Mouse (Mus musculus): ENCODE results near the gene Ptpn14.

The Ptpn14 gene

GRCm38 (mm10) chr1:189902413-189902812, 174.3 kb downstream of the Ptpn14 start:
- DNase-seq (ENCODE audit: low spot score in 2 of 2): no peak

GRCm38 (mm10) chr1:189903169-189903568, 175.1 kb downstream of the Ptpn14 start:
- DNase-seq (ENCODE audit: low spot score in 2 of 2): no peak

GRCm38 (mm10) chr1:189910685-189911345, 182.7 kb downstream of the Ptpn14 start:
- DNase-seq (ENCODE audit: low spot score in 2 of 2): no peak

- no peak for DNase-seq (ENCODE audit: low spot score in 2 of 2)
Measured at GRCm38 (mm10) chr1:189913093-189913760, 185.2 kb downstream of the Ptpn14 start.

GRCm38 (mm10) chr1:189916422-189917125, 188.5 kb downstream of the Ptpn14 start:
- DNase-seq (ENCODE audit: low spot score in 2 of 2): no peak

- no peak for DNase-seq (ENCODE audit: low spot score in 2 of 2)
Measured at GRCm38 (mm10) chr1:189917126-189917500, 189.0 kb downstream of the Ptpn14 start.

GRCm38 (mm10) chr1:189919756-189920155, 191.7 kb downstream of the Ptpn14 start:
- no peak for DNase-seq (ENCODE audit: low spot score in 2 of 2)

GRCm38 (mm10) chr1:189920701-189921567, 192.9 kb downstream of the Ptpn14 start:
- no peak for DNase-seq (ENCODE audit: low spot score in 2 of 2)

GRCm38 (mm10) chr1:189921568-189921817, 193.4 kb downstream of the Ptpn14 start:
- no peak for DNase-seq (ENCODE audit: low spot score in 2 of 2)

GRCm38 (mm10) chr1:189921818-189922592, 193.9 kb downstream of the Ptpn14 start, which contains the start of gene Smyd2:
Gene Smyd2 (minus strand): TSS chr1:189922363.
- DNase-seq (ENCODE audit: low spot score in 2 of 2): peak; percentile 28 to 53

- DNase-seq (ENCODE audit: low spot score in 2 of 2): no peak
Measured at GRCm38 (mm10) chr1:189922721-189923120, 194.7 kb downstream of the Ptpn14 start.

GRCm38 (mm10) chr1:189923157-189923556, 195.1 kb downstream of the Ptpn14 start:
- no peak for DNase-seq (ENCODE audit: low spot score in 2 of 2)

- no peak for DNase-seq (ENCODE audit: low spot score in 2 of 2)
Measured at GRCm38 (mm10) chr1:189923871-189924568, 196.0 kb downstream of the Ptpn14 start.

GRCm38 (mm10) chr1:189926279-189926678, 198.2 kb downstream of the Ptpn14 start:
- DNase-seq (ENCODE audit: low spot score in 2 of 2): no peak
